Mouse (Mus musculus) cortical plate, adult 2 months (tissue): ENCODE results near the gene Sfxn1.

Experiments used
- CTCF ChIP-seq: fragments of 200-500 bp; IDR thresholded peaks from 2 replicates; pipeline ENCODE4 v1.5.1; 2011; ENCODE audit warnings: mild to moderate bottlenecking, control low read depth, low read length; ENCODE audit not compliant: insufficient read depth; ENCODE audit errors: extremely low read depth
- POLR2A ChIP-seq: fragments of 200-500 bp; IDR thresholded peaks from 2 replicates; pipeline ENCODE4 v1.6.1; 2011; ENCODE audit warnings: mild to moderate bottlenecking, low read length, control low read depth; ENCODE audit not compliant: insufficient read depth; ENCODE audit errors: extremely low read depth

DNA sequence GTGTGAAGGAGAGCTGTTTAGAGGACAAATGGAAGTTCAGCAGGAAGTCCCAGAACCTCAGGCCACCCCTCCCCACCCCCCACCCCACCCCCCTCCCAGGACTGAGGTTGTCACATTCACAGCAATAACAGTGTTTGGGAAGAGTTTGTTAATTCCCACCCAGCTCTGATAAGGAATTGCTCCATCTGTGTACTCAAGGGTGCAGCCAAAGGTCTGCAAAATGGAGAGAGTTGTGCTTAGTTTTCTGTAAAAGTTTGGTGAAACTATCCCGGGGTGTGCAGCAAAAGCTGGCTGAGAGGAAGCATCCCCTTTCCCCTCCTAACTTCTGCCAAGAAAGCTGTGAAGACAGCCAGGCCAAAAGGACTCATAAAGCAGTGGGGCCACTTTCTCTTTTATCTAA, 1.4 kb downstream of the Sfxn1 start:
- no peak for TF ChIP-seq CTCF
- TF ChIP-seq POLR2A = no peak
